Mouse (Mus musculus) common myeloid progenitor, adult 5-6 weeks (primary cell): ENCODE results near the gene Rbms3. TPM values are rescaled to one million over a fixed set of nuclear protein-coding genes. Genes with fewer than 3 reads are reported as not detected.
A peak's percentile ranks its signal among the peaks of the same experiment; 100 is the strongest.

Experiments used
- ATAC-seq: replicated peaks from 2 replicates; pipeline ENCODE4 v1.8.0; 2016; ENCODE audit warnings: low read depth, mild to moderate bottlenecking, moderate TSS enrichment, inconsistent platforms; ENCODE audit not compliant: poor library complexity, severe bottlenecking
- total RNA-seq: library from RNA; stranded (forward); fragments of 200-1000, 187-1606 nt; gene quantifications from 2 replicates; pipeline ENCODE4 v1.2.3, GENCODE M21; 2017

The Rbms3 gene
- not detected in 2 replicates for total RNA-seq

DNA sequence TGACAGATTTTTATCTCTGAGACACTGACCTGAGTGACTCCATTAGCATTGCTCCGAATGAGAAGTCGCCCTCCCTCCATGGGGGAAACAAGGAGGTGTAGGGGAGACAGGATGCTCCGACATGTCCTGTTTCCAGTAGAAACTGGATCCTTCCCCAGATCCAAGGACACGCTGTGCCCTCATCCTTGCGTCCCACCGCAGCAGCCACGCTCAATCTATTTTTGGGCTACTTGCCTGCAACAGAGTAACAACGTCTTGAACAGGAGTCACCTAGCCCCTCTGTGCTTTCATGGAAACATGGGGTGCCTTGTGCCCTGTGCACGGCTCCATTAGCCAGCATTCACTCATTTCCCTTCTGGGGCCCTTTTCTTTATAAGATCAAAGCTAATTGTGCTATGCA is at the start of gene Rbms3:
Gene Rbms3 (minus strand): TSS at position 143 of the 400 bp plus-strand sequence.
- ATAC-seq, result no peak

DNA sequence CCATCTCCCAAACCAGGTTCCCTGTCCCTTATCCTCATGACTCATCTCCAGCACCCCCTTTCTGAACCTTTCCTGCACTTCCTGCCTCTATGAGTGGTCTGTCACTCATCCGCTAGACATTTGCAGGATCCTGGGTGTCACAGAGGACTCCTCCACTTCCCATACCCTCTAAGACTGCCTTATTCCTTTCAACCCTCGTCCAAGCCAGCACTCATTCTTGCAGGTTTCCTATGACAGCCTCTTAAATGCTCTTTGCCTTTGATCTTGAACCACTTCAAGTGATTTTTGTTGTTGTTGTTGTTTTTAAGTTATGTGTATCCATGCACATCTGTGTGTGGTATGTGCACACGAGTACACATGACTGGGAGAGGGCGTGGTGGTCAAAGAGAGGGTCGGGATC is 43.6 kb upstream of the Rbms3 start:
- ATAC-seq, result no peak

- no peak for ATAC-seq
These were observed 24.9 kb upstream of the Rbms3 start for GRCm38 (mm10) chr9:117654626-117655025.

- ATAC-seq, result 0 out of 2 replicates have a peak, but pooled peaks have one; percentile 36
These were observed 23.9 kb upstream of the Rbms3 start for GRCm38 (mm10) chr9:117653641-117654040.

GRCm38 (mm10) chr9:117646131-117646530 is 16.4 kb upstream of the Rbms3 start:
- 0 out of 2 replicates have a peak, but pooled peaks have one; percentile 54 for ATAC-seq

DNA sequence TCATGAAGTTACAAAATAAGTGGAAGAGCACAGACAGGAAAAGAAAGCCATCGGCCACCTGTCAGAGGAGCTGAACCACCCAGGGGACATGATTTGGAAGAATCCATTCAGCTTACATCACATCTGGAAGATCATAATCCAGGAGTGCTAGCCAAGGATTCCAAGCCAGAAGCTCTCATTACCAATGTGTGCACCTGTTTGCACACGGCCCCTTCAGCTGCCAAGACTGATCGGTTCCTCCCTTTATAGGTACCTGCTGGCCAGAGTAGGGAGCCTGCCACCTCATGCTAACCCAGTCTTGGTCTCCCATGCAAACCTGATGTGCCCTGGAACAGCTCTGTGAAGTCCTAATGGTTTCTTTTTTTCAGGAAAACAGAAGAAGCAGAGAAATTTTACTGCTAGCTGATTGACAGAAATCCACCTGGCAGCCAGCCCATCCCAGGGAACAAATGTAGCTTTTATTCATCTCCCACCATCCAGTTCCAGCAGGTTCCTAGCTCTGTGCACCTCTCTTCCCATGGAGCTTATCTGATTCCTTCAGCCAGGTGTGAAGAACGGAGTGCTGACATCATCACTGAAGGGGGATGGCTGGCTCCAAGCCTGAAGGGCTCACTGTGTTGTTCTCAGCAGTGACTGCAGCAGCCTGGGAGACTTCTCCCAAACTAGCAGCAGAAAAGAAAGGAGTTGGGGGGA is 11.5 kb upstream of the Rbms3 start:
- no peak for ATAC-seq

DNA sequence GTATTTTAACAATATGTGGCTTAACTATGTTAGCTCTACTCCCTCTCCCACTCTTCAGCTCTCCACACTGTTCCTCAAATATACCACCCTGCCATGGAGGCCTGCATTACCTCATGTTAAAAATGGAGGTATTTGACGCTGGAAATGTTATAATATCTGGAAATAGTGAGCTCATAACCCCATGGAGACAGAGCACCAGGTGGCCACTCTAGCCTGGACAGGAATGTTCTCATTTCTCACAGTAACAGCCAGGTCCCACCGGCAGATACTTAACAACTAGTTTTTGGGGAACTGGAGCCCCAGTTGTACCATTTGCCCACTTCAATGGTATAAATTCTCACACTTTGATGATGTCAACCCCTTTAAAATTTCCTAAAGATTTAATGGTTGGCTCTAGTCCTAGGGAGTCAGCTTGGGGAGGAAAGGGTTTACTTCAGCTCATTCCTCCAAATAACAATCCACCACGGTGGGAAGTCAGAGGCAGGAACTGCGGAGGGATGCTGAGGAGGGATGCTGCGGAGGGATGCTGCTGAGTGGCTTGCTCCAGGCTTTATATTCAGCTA is 9.0 kb upstream of the Rbms3 start:
- no peak for ATAC-seq

DNA sequence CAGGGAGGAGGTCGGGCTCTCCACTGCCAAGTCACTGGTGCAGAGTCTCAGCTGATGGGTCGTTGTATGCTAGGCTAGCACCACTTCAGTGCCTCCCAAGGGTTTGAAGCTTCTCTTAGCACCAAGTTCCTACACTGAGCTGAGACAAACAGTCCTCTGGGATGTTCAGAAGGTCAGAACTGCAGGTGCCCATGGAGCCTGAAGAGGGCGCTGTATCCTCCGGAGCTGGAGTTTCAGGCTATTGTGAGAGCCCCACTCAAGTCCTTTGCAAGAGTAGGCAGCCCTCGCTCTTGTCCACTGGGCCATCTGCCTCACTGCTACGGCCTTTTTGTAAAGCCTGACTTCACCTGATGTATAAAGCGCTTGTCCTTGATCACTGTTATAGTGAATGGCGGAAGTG is 6.8 kb upstream of the Rbms3 start:
- no peak for ATAC-seq

DNA sequence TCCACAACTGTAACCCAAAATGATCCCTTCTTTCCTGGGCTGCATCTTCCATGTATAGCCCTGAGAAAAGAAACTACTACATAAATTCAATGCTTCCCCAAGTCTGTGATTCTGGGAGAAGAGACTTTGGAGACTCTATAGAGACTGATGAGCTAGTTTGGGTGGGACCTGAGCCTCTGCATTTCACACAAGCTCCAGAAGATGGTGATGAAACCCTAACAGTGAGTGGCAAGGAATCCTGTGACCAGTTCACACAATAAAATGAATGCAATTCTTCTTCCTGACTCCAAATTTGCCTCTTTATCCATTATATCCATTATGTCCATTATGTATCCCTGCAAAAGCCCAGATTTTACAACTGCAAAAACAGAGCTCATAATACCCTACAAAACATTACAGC is 2.5 kb downstream of the Rbms3 start:
- ATAC-seq, result no peak

DNA sequence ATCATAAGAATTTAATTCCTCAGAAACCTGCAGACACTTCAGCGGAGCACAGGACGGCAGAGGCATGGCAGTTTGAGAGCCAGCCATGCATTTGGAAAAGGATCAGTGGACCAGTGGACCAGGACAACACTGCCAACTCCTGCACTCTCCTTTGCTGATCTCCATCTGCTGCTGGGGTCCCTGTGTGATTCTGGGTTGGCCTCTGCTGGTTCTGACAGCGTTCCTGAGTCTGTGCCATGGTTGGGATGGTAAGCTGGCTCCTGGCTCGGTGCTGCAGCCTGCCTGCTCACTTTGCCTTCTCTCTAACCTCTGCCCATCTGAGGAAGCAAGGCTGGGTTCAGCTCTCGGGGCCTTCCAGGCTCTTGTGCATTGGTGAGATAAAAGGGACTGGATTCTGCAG is 28.9 kb downstream of the Rbms3 start:
- no peak for ATAC-seq

GRCm38 (mm10) chr9:117599341-117599740 is 30.4 kb downstream of the Rbms3 start:
- ATAC-seq, result no peak

DNA sequence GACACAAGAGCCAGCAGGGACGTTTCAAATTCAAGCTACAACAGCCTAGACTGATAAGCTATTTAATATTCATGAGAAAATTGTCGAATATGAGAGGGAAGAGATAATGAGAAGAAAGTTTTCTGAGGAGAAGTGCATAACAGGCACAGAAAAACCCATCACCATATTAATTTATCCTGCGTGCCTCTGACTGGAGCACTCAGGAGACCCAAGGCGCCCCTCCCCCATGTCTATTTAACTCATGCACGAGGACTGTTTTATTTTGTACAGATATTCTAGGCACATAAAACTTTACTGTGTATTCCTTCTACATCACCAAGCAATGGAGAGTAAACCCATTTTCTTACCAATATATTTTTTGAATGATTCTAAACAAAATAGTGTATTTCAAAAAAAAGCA is 33.6 kb downstream of the Rbms3 start:
- no peak for ATAC-seq

- no peak for ATAC-seq
These were observed 44.4 kb downstream of the Rbms3 start for GRCm38 (mm10) chr9:117585345-117585744.

GRCm38 (mm10) chr9:117583638-117584037 is 46.1 kb downstream of the Rbms3 start:
- ATAC-seq, result no peak

DNA sequence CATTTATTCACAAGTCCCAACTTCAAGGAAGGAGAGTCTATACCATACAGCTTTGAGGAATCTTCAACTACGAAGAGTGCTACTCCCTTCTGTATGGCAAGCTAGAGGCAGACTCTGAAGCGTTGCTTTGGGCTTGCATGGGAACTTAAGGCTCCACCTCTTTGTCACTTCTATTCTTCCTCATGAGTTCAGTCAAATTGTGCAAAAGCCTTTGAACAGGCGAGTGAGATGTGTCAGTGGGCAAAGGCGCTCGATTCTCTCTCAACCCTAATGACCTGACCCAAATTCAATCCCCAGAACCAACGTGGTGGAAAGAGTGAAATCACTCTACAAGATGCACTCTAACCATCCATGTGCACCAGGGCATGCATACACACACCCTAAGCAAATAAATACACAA is 47.1 kb downstream of the Rbms3 start:
- ATAC-seq, result no peak

GRCm38 (mm10) chr9:117571186-117571855 is 58.4 kb downstream of the Rbms3 start:
- ATAC-seq, result no peak

DNA sequence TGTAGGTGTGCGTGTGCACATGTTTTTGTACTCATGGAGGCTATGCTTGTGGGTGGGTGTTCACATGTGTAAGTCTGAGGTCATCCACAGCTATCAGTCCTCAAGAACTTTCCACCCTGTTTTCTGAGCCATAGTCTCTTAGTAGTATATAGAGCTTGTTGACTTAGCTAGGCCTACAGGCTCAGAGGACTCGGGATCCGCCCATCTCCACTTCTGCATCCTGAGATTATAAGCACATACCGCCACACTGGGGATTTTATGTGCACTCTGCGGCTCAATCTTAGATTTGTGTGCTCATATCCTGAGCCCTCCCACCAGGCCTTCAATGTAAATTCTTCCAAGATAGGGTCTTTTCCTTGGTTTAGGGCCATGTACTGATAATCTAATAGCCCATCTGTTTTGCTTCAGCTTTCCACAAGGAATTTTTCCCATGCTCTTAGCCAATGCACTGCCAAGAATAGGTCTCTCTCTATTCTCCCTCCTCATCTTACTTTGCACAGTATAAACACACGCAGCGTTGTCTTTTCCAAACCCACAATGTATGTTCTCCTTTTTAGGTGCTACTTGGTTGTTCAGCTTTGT is 59.4 kb downstream of the Rbms3 start:
- ATAC-seq, result no peak

- ATAC-seq, result no peak
These were observed 63.4 kb downstream of the Rbms3 start for GRCm38 (mm10) chr9:117566293-117566692.

DNA sequence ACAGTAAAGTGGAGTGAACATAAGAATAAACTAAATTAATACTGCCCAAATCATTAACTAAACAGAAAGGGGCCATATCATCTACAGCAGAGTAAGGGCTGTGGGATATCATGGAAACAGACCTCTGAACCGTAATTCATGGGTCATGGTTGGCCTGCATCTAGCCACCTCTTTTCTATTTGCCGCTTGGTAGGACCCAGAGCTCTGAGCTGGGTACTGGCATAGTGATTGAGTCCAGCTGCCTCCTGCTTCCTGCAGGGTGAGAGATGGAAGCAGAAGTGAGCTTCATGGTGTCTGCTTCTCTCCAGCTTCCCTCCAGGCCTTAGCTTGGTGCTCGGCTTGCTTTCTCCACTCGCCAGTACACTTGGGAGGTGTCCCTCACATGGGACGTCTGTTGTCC is 71.2 kb downstream of the Rbms3 start:
- ATAC-seq, result no peak

- no peak for ATAC-seq
These were observed 75.4 kb downstream of the Rbms3 start for GRCm38 (mm10) chr9:117554356-117554755.

GRCm38 (mm10) chr9:117529281-117529680 is 100.4 kb downstream of the Rbms3 start:
- ATAC-seq, result no peak
